ENCODE assay signal across 7 mouse cellular contexts in the genomic region with DNA sequence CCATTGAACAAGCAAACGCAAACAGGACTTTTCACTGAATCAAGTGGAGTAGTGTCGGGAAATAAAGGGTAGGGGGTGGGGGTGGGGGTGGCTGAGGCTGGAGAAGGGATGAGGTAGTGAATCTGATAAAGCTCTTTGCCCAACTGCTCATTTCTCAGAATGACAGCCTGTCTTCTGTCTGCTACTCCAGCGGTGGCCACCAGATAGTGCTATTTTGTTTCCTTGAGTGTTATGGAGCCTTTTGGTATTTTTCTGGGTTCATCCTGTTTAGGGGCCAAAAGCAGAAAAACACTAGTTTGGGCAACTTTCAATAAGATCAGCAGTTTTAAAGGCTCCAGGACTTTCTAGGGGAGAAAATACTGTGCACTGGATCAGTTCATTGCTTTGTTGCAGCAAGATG. TPM values are rescaled to one million over a fixed set of nuclear protein-coding genes. Genes with fewer than 3 reads are reported as not detected.
DNase-seq lines count a peak whose midpoint lies in the region; ATAC-seq lines count a peak whose summit lies in the region.

No protein-coding gene starts in this region.

- intact Hi-C loops in left cerebral cortex, postnatal 14 days (cut with DNase I): loop anchor here (5.0 kb wide), 1 partner anchor 216 kb away; no protein-coding TSS in a partner anchor

- ATAC-seq in monocyte, adult 5-6 weeks (replicated peaks; ENCODE audit: insufficient number of reproducible peaks, low FRiP score, low TSS enrichment, poor library complexity, severe bottlenecking): no peak

- peak; percentile 66 to 82 for DNase-seq in left cerebral cortex, postnatal 14 days (ENCODE audit: low spot score in 2 of 2)
- no peak for DNase-seq in left cerebral cortex, adult 11 months (ENCODE audit: low spot score)
- peak; percentile 13 for DNase-seq in Muller cell, postnatal 12 days (ENCODE audit: inconsistent ontology term)
- DNase-seq in cerebellum, postnatal 14 days: peak; percentile 77 to 80
- peak; percentile 52 for DNase-seq in kidney, postnatal 14 days
- DNase-seq in naive thymus-derived CD4-positive, alpha-beta T cell, adult 2 months (ENCODE audit: low read depth): peak; percentile 43

RNA-seq across cellular contexts. Expression of a gene that starts 9.8 kb away (rescaled TPM):
- total RNA-seq in left cerebral cortex, postnatal 14 days (2021): 10 to 100 TPM; 35.2 to 36.0 TPM
- total RNA-seq in monocyte, adult 5-6 weeks (2017): not detected in 3 replicates

Comparison
In these comparisons a context has a peak if more than half of its experiments do, and no peak if none do; other contexts are left out.
1. RNA of a gene that starts 9.8 kb away (total RNA-seq): 35.2 to 36.0 TPM in left cerebral cortex, postnatal 14 days; not detected in monocyte, adult 5-6 weeks; every median in the first group is over 10 times any median in the second.